Mouse (Mus musculus) midbrain, embryonic 13.5 days (tissue): ENCODE measurements around the gene Il22ra2. TPM values are rescaled to one million over a fixed set of nuclear protein-coding genes. Genes with fewer than 3 reads are reported as not detected.

Experiments
- ATAC-seq: fragments of 200-750 bp; cut with Nextera tagmentation; 2 replicates; pipeline ENCODE4 v1.8.0; 2017; ENCODE audit warnings: mild to moderate bottlenecking, moderate TSS enrichment, moderate library complexity
- H3K27ac ChIP-seq: fragments of 300-500 bp; sonication (generic); 2 replicates; pipeline ENCODE4 v1.5.1; 2015; ENCODE audit warnings: inconsistent platforms, mild to moderate bottlenecking, moderate library complexity
- H3K27me3 ChIP-seq: fragments of 300-500 bp; sonication (generic); 2 replicates; pipeline ENCODE4 v1.6.1; 2015; ENCODE audit warnings: mild to moderate bottlenecking, inconsistent platforms
- H3K36me3 ChIP-seq: fragments of 300-500 bp; sonication (generic); 2 replicates; pipeline ENCODE4 v1.6.1; 2015; ENCODE audit warnings: mild to moderate bottlenecking, inconsistent platforms
- H3K4me1 ChIP-seq: fragments of 300-500 bp; sonication (generic); replicated peaks from 2 replicates; pipeline ENCODE4 v1.6.1; 2015; ENCODE audit warnings: inconsistent platforms
- H3K4me2 ChIP-seq: fragments of 300-500 bp; sonication (generic); replicated peaks from 2 replicates; pipeline ENCODE4 v1.6.1; 2015; ENCODE audit warnings: moderate library complexity, mild to moderate bottlenecking, inconsistent platforms
- H3K4me3 ChIP-seq: fragments of 300-500 bp; sonication (generic); replicated peaks from 2 replicates; pipeline ENCODE4 v1.5.1; 2015; ENCODE audit warnings: mild to moderate bottlenecking, inconsistent platforms
- H3K9ac ChIP-seq: fragments of 300-500 bp; sonication (generic); replicated peaks from 2 replicates; pipeline ENCODE4 v1.6.1; 2015; ENCODE audit warnings: mild to moderate bottlenecking, inconsistent platforms
- H3K9me3 ChIP-seq: fragments of 300-500 bp; sonication (generic); 2 replicates; pipeline ENCODE4 v1.6.1; 2016; ENCODE audit warnings: mild to moderate bottlenecking, inconsistent platforms
- WGBS: fragments of 180-500 bp; shearing (Covaris S2); methylation state at CpG from one replicate; pipeline ENCODE4 v1.1.7; 2015; 5-methylcytosine and 5-hydroxymethylcytosine counted together
- polyA plus RNA-seq: library from polyadenylated mRNA; unstranded; fragments of >200 nt; fragmentation: Nextera tagmentation; extraction: Ambion mirVana; gene quantifications from 2 replicates; pipeline ENCODE4 v1.2.1, GENCODE M21; 2015

Il22ra2 gene
- polyA plus RNA-seq, 1 experiment from 2014 or later: not detected

GRCm38 (mm10) chr10:19659953-19660352, 38.2 kb downstream of the Il22ra2 start:
- no peak overlapping the region for H3K4me2 ChIP-seq
- no peaks in the 10 kb centered on the region for H3K4me1 ChIP-seq
- 96% methylated on average over 5 of the region's 5 CpGs for WGBS
- H3K36me3 ChIP-seq: no peaks in the 10 kb centered on the region
- ATAC-seq: no peak
- no peak overlapping the region for H3K9ac ChIP-seq
- no peak overlapping the region for H3K4me3 ChIP-seq
- H3K27me3 ChIP-seq: no peaks in the 10 kb centered on the region
- no peak overlapping the region for H3K27ac ChIP-seq
- no peaks in the 10 kb centered on the region for H3K9me3 ChIP-seq

DNA sequence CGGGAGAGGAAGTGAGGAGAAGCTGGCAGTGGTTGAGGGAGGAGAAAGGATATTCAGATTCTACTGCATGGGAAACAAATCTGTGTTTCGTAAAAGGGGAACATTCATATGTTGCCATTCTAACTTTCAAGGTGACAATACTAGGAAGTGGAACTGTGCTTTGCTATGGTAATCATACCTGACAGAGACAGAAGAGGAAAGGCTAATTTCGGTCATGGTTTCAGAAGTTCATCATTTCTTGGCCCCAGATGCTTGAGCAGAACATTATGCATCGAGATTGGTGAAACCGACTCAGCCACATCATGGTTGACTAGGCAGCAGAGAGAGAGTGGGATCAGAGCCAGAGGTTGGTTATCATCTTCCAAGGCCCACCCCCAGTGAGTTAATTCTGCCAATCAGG, 47.2 kb downstream of the Il22ra2 start:
- 89% methylated on average over 5 of the region's 5 CpGs for WGBS
- H3K27ac ChIP-seq: no peak overlapping the region
- H3K36me3 ChIP-seq: no peaks in the 10 kb centered on the region
- no peaks in the 10 kb centered on the region for H3K4me1 ChIP-seq
- no peak overlapping the region for H3K9ac ChIP-seq
- H3K9me3 ChIP-seq: 0 out of 2 replicates have a peak, but pooled peaks cover 2% of the 10 kb centered on the region
- no peak for ATAC-seq
- no peaks in the 10 kb centered on the region for H3K27me3 ChIP-seq
- no peak overlapping the region for H3K4me3 ChIP-seq
- no peak overlapping the region for H3K4me2 ChIP-seq

DNA sequence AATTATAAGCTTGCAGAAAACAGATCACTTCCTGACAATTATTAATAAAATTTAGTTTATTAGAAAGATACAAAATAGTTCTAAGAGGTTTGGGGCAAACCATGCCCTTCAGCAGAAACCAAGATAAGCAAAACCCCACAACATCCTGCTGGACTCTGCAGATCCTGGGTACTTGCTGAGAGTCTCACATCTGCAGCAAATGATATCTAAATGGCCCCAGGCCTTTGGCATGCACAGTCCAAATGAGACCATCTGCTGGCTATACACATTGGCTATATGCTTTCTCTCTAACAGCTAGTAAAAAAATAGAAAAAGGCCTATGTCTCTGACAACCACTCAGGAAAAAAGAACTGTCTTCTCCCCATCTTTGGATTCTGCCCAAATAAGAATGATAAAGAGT, 50.2 kb downstream of the Il22ra2 start:
- no peak for ATAC-seq
- H3K9ac ChIP-seq: no peak overlapping the region

GRCm38 (mm10) chr10:19673146-19673545, 51.3 kb downstream of the Il22ra2 start:
- H3K27ac ChIP-seq: no peak overlapping the region
- no peaks in the 10 kb centered on the region for H3K36me3 ChIP-seq
- no peak for ATAC-seq
- no peak overlapping the region for H3K4me3 ChIP-seq
- H3K27me3 ChIP-seq: no peaks in the 10 kb centered on the region
- no peak overlapping the region for H3K4me2 ChIP-seq
- no peak overlapping the region for H3K9ac ChIP-seq
- WGBS: 91% methylated on average over 1 of the region's 1 CpGs
- no peaks in the 10 kb centered on the region for H3K4me1 ChIP-seq
- H3K9me3 ChIP-seq: no peaks in the 10 kb centered on the region

More for the DNA sequence above, 50.2 kb downstream of the Il22ra2 start:
- no peaks in the 10 kb centered on the region for H3K36me3 ChIP-seq
- H3K27me3 ChIP-seq: no peaks in the 10 kb centered on the region
- no peak overlapping the region for H3K4me3 ChIP-seq
- no peaks in the 10 kb centered on the region for H3K9me3 ChIP-seq
- no peak overlapping the region for H3K27ac ChIP-seq
- no peak overlapping the region for H3K4me2 ChIP-seq
- H3K4me1 ChIP-seq: no peaks in the 10 kb centered on the region

Other genes starting within 250 kb of the Il22ra2 start
- 19.0 and 20.3 TPM in 2 replicates for gene Ifngr1, start 30.0 kb upstream of the Il22ra2 start, polyA plus RNA-seq
- gene Il20ra, start 90.6 kb downstream of the Il22ra2 start, polyA plus RNA-seq: 0.07 and 0.27 TPM in 2 replicates
- 1.3 and 2.5 TPM in 2 replicates for gene Slc35d3, start 229.5 kb downstream of the Il22ra2 start, polyA plus RNA-seq